Mouse (Mus musculus) neural tube, embryonic 11.5 days (tissue): ENCODE data around the gene Coro7. TPM values are rescaled to one million over a fixed set of nuclear protein-coding genes. Genes with fewer than 3 reads are reported as not detected.

Experiments
- ATAC-seq: fragments of 200-750 bp; cut with Nextera tagmentation; 2 replicates; pipeline ENCODE4 v1.8.0; 2017; ENCODE audit warnings: moderate number of reproducible peaks, mild to moderate bottlenecking, moderate TSS enrichment, moderate library complexity; ENCODE audit not compliant: insufficient read depth, low FRiP score, low TSS enrichment
- DNase-seq: peaks from one replicate; pipeline ENCODE4 v3.0.0-alpha.2; 2015; ENCODE audit warnings: low spot score
- H3K27ac ChIP-seq: fragments of 300-500 bp; sonication (generic); 2 replicates; pipeline ENCODE4 v1.5.1; 2014; ENCODE audit warnings: low read depth, mild to moderate bottlenecking, low read length
- H3K27me3 ChIP-seq: fragments of 300-500 bp; sonication (generic); 2 replicates; pipeline ENCODE4 v1.6.1; 2014; ENCODE audit warnings: mild to moderate bottlenecking, low read length, mixed read lengths; ENCODE audit not compliant: control insufficient read depth, insufficient read depth
- H3K36me3 ChIP-seq: fragments of 300-500 bp; sonication (generic); 2 replicates; pipeline ENCODE4 v1.6.1; 2014; ENCODE audit warnings: mild to moderate bottlenecking, low read length, moderate library complexity, mixed read lengths; ENCODE audit not compliant: control insufficient read depth, insufficient read depth
- H3K4me1 ChIP-seq: fragments of 300-500 bp; sonication (generic); 2 replicates; pipeline ENCODE4 v1.6.1; 2014; ENCODE audit warnings: low read length, mixed read lengths; ENCODE audit not compliant: control insufficient read depth, insufficient read depth
- H3K4me2 ChIP-seq: fragments of 300-500 bp; sonication (generic); 2 replicates; pipeline ENCODE4 v1.6.1; 2014; ENCODE audit warnings: low read depth, mild to moderate bottlenecking, moderate library complexity
- H3K4me3 ChIP-seq: fragments of 300-500 bp; sonication (generic); 2 replicates; pipeline ENCODE4 v1.5.1; 2014; ENCODE audit warnings: low read depth, low read length
- H3K9ac ChIP-seq: fragments of 300-500 bp; sonication (generic); 2 replicates; pipeline ENCODE4 v1.6.1; 2014; ENCODE audit warnings: mild to moderate bottlenecking, low read length
- H3K9me3 ChIP-seq: fragments of 300-500 bp; sonication (generic); 2 replicates; pipeline ENCODE4 v1.6.1; 2016; ENCODE audit warnings: low read length; ENCODE audit not compliant: control insufficient read depth
- WGBS: fragments of 180-500 bp; shearing (Covaris S2); extraction: QIAGEN DNeasy Blood & Tissue Kit; methylation state at CpG from one replicate; pipeline ENCODE4 v1.1.7; 2014; 5-methylcytosine and 5-hydroxymethylcytosine counted together
- polyA plus RNA-seq: library from polyadenylated mRNA; unstranded; fragments of >200 nt; fragmentation: Nextera tagmentation; extraction: Ambion mirVana; gene quantifications from 2 replicates; pipeline ENCODE4 v1.2.1, GENCODE M21; 2014

Coro7 gene
- polyA plus RNA-seq, 1 experiment from 2014 or later: 24.8 TPM

- Histone ChIP-seq H3K27ac (no peak overlapping the region), H3K9me3 (no peaks in the 10 kb centered on the region), H3K4me1 (no peaks in the 10 kb centered on the region), H3K9ac (no peak overlapping the region), H3K27me3 (no peaks in the 10 kb centered on the region), H3K4me2 (no peak overlapping the region), H3K36me3 (peaks cover 5% of the 10 kb centered on the region), H3K4me3 (no peak overlapping the region)
- ATAC-seq (no peak), DNase-seq (no peak)
- WGBS: 74% methylated on average over 5 of the region's 5 CpGs
Measured at GRCm38 (mm10) chr16:4670317-4670716, 9.3 kb downstream of the Coro7 start.

- WGBS: 28% methylated on average over 3 of the region's 3 CpGs
- no peak for ATAC-seq
- no peak overlapping the region for H3K27ac ChIP-seq
- H3K4me3 ChIP-seq: no peak overlapping the region
- no peak overlapping the region for H3K9ac ChIP-seq
- H3K27me3 ChIP-seq: no peaks in the 10 kb centered on the region
- H3K4me2 ChIP-seq: no peak overlapping the region
- H3K36me3 ChIP-seq: peaks cover 3% of the 10 kb centered on the region; the same call in 1 of the 2 replicates
- no peaks in the 10 kb centered on the region for H3K9me3 ChIP-seq
- no peaks in the 10 kb centered on the region for H3K4me1 ChIP-seq
- DNase-seq: peak; percentile 86
Measured at GRCm38 (mm10) chr16:4667190-4667808, 12.3 kb downstream of the Coro7 start.

GRCm38 (mm10) chr16:4665726-4666125 lies 13.9 kb downstream of the Coro7 start:
- Histone ChIP-seq H3K4me2 (no peak overlapping the region), H3K9ac (no peak overlapping the region), H3K4me3 (no peak overlapping the region), H3K27me3 (no peaks in the 10 kb centered on the region), H3K36me3 (peaks cover 3% of the 10 kb centered on the region; the same call in 1 of the 2 replicates), H3K4me1 (no peaks in the 10 kb centered on the region), H3K9me3 (no peaks in the 10 kb centered on the region), H3K27ac (no peak overlapping the region)
- 88% methylated on average over 2 of the region's 2 CpGs for WGBS
- DNase-seq (no peak), ATAC-seq (no peak)

GRCm38 (mm10) chr16:4663806-4664205 lies 15.8 kb downstream of the Coro7 start:
- Histone ChIP-seq H3K4me2 (no peak overlapping the region), H3K4me3 (no peak overlapping the region), H3K9me3 (no peaks in the 10 kb centered on the region), H3K4me1 (no peaks in the 10 kb centered on the region), H3K27me3 (no peaks in the 10 kb centered on the region), H3K27ac (no peak overlapping the region), H3K9ac (no peak overlapping the region), H3K36me3 (peaks cover 3% of the 10 kb centered on the region; the same call in 1 of the 2 replicates)
- 79% methylated on average over 2 of the region's 2 CpGs for WGBS
- ATAC-seq (no peak), DNase-seq (no peak)

GRCm38 (mm10) chr16:4661605-4662004 lies 18.0 kb downstream of the Coro7 start:
- WGBS: 63% methylated on average over 2 of the region's 2 CpGs
- Histone ChIP-seq H3K27me3 (no peaks in the 10 kb centered on the region), H3K9ac (no peak overlapping the region), H3K36me3 (no peaks in the 10 kb centered on the region), H3K9me3 (no peaks in the 10 kb centered on the region), H3K4me1 (0 out of 2 replicates have a peak, but pooled peaks cover 1% of the 10 kb centered on the region), H3K4me3 (no peak overlapping the region), H3K4me2 (no peak overlapping the region), H3K27ac (no peak overlapping the region)
- no peak for ATAC-seq
- DNase-seq: no peak

GRCm38 (mm10) chr16:4659326-4659725 lies 20.3 kb downstream of the Coro7 start:
- H3K4me3 ChIP-seq: no peak overlapping the region
- 0 out of 2 replicates have a peak, but pooled peaks cover 2% of the 10 kb centered on the region for H3K4me1 ChIP-seq
- no peak overlapping the region for H3K9ac ChIP-seq
- ATAC-seq (no peak), DNase-seq (no peak)
- H3K27me3 ChIP-seq: no peaks in the 10 kb centered on the region
- H3K27ac ChIP-seq: no peak overlapping the region
- H3K36me3 ChIP-seq: no peaks in the 10 kb centered on the region
- H3K4me2 ChIP-seq: no peak overlapping the region
- 34% methylated on average over 2 of the region's 2 CpGs for WGBS
- no peaks in the 10 kb centered on the region for H3K9me3 ChIP-seq

- Histone ChIP-seq H3K27me3 (no peaks in the 10 kb centered on the region), H3K4me1 (0 out of 2 replicates have a peak, but pooled peaks cover 2% of the 10 kb centered on the region), H3K9ac (no peak overlapping the region), H3K27ac (no peak overlapping the region), H3K36me3 (no peaks in the 10 kb centered on the region), H3K4me2 (no peak overlapping the region), H3K9me3 (no peaks in the 10 kb centered on the region), H3K4me3 (no peak overlapping the region)
- no peak for ATAC-seq
- peak; percentile 71 for DNase-seq
- 16% methylated on average over 11 of the region's 11 CpGs for WGBS
Measured at GRCm38 (mm10) chr16:4658781-4659245, 20.8 kb downstream of the Coro7 start.

- H3K36me3 ChIP-seq: peaks cover 2% of the 10 kb centered on the region; the same call in 1 of the 2 replicates
- no peak overlapping the region for H3K9ac ChIP-seq
- H3K4me1 ChIP-seq: peaks cover 5% of the 10 kb centered on the region
- H3K27me3 ChIP-seq: no peaks in the 10 kb centered on the region
- ATAC-seq (no peak), DNase-seq (no peak)
- WGBS: 74% methylated on average over 9 of the region's 9 CpGs
- no peak overlapping the region for H3K4me3 ChIP-seq
- no peaks in the 10 kb centered on the region for H3K9me3 ChIP-seq
- H3K4me2 ChIP-seq: no peak overlapping the region
- H3K27ac ChIP-seq: no peak overlapping the region
Measured at GRCm38 (mm10) chr16:4656571-4657081, 23.0 kb downstream of the Coro7 start.
